Mouse (Mus musculus): Measurements from ENCODE around the gene Tmem268. TPM values are rescaled to one million over a fixed set of nuclear protein-coding genes. Genes with fewer than 3 reads are reported as not detected.

The Tmem268 gene
- total RNA-seq, 2 experiments from 2014 or later, result 10.8 to 14.2 TPM

- DNase-seq (ENCODE audit: low spot score in 2 of 2), result no peak
Observed at GRCm38 (mm10) chr4:63595259-63595658, 36.7 kb downstream of the Tmem268 start.

GRCm38 (mm10) chr4:63596010-63596409 is 37.4 kb downstream of the Tmem268 start:
- no peak for DNase-seq (ENCODE audit: low spot score in 2 of 2)

- DNase-seq (ENCODE audit: low spot score in 2 of 2), result no peak
Observed at GRCm38 (mm10) chr4:63600786-63601185, 42.2 kb downstream of the Tmem268 start.

DNA sequence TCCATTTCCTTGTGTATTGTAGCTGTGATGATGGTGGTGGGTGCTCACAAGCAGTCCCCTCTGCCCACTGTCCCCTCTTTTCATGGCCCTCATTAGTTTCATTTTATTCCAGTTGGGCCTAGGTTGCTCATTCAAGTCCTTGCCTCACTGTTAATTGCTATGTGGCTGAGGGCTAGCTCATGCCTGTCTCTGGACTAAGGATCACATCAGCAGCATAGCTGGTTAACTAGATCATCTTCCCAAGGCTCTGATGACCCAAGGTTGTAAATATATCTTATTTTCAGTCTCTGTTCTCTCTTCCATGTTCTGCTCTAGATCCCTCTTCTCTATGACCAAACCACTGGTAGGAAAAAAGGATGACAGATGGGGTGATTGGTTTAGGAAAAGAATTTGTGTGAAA is 42.7 kb downstream of the Tmem268 start:
- DNase-seq (ENCODE audit: low spot score in 2 of 2), result no peak

- no peak for DNase-seq (ENCODE audit: low spot score in 2 of 2)
Observed at GRCm38 (mm10) chr4:63604945-63605344, 46.4 kb downstream of the Tmem268 start, which contains the start of gene Gm11213. TSS of gene Gm11213 (minus strand) at chr4:63605261.

DNA sequence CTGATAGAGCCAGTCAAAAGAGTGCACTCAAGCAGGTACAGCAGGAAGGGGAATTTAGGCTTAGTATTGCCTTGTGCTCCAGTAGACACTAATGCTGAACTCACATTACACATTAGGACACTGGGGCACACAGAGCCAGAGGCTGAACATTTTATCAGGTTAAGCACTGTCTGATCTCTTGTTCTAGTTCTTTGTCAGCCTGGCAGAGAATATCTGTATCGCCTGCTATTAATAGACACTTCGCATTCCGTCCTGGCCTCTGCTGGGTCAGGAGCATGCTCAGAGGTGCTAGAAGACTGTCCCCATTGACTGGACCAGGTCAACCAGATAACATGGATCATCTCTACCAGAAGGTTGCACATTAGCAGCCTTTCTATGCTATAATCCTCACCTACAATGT is 47.0 kb downstream of the Tmem268 start:
- DNase-seq (ENCODE audit: low spot score in 2 of 2), result no peak

DNA sequence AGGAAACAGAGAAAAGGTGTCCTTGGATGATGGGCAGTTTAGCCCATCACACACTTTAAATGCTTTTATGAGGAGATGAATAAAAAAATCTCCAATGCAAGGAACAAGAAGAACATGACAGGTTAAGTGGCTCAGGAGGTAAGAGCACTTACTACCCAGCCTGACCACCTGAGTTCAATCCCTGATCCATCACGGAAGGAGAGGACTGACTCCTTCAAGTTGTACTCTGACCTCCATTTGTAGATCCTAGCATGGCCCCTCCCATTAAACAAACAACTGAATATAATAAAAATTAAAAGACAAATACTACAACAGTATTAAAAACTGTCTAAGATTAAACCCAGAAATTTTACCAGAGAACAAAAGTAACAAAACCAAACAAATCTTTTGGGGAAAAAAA is 47.4 kb downstream of the Tmem268 start:
- DNase-seq (ENCODE audit: low spot score in 2 of 2), result no peak

DNA sequence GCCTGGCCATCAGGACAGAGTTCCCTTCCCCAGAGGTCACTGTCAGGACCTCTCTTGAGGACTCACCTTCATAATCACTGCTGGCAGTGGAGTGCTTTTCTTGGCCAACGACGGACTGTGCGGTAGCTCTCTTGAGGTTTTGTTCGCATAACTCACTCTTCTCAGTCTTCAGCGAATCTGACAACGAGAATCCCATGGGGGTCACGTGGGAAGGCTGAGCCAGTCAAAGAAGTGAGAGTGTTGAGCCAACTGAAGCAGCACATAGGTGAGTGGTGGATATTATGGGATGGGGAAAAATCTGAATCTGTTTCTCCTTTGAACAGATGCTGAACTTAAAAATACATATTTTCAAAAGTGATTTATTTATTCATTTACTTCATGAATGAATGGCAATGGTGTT is 49.8 kb downstream of the Tmem268 start:
- DNase-seq (ENCODE audit: low spot score in 2 of 2), result no peak

DNA sequence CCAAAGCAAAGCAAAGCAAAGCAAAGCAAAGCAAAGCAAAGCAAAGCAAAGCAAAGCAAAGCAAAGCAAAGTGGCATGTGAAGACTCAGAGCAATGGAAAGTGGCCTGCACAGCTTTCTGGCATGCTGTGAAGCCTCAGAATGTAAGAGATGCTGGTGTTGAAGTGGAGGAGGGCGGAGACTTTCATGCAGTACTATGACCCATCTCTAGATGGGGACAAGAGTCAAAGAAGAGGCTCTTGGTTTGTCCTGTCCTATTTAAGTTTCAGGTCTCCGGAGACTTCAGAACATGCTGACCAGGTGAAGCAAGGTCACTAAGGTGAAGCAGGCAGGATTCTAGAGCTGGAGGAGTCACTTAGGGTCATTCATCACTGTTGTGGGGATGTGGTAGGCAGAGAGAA is 63.3 kb downstream of the Tmem268 start:
- no peak for DNase-seq (ENCODE audit: low spot score in 2 of 2)

- DNase-seq (ENCODE audit: low spot score in 2 of 2), result no peak
Observed at GRCm38 (mm10) chr4:63622378-63622835, 63.8 kb downstream of the Tmem268 start, which contains the start of gene Tex48. TSS of gene Tex48 (minus strand) at chr4:63622428.

GRCm38 (mm10) chr4:63625563-63626080 is 67.0 kb downstream of the Tmem268 start:
- no peak for DNase-seq (ENCODE audit: low spot score in 2 of 2)

GRCm38 (mm10) chr4:63627111-63627510 is 68.5 kb downstream of the Tmem268 start:
- no peak for DNase-seq (ENCODE audit: low spot score in 2 of 2)

GRCm38 (mm10) chr4:63633181-63633580 is 74.6 kb downstream of the Tmem268 start:
- DNase-seq (ENCODE audit: low spot score in 2 of 2), result no peak

Other genes starting within 250 kb of the Tmem268 start
- gene Orm1, start 214.2 kb upstream of the Tmem268 start, total RNA-seq (2021), result 1 to 10 TPM; 1.2 to 1.6 TPM
- gene Orm3, start 202.6 kb upstream of the Tmem268 start, total RNA-seq (2021), result 1 to 10 TPM; 1.5 to 2.1 TPM
- under 1 TPM in 1 of 2 experiments, not detected in 1; 0.59 TPM for gene Orm2, start 196.3 kb upstream of the Tmem268 start, total RNA-seq (2021)
- gene Akna, start 155.4 kb upstream of the Tmem268 start, total RNA-seq (2021), result 1 to 10 TPM; 7.8 to 9.1 TPM
- gene Whrn, start 62.8 kb upstream of the Tmem268 start, total RNA-seq (2021), result 10 to 100 TPM; 22.6 to 26.4 TPM
- 100 to 1,000 TPM; 148 TPM for gene Atp6v1g1, start 14.0 kb upstream of the Tmem268 start, total RNA-seq (2021)
- not detected for gene Gm11213, start 46.5 kb downstream of the Tmem268 start, total RNA-seq (2021)
- not detected for gene Tex48, start 63.6 kb downstream of the Tmem268 start, total RNA-seq (2021)
- gene Gm11214, start 104.6 kb downstream of the Tmem268 start, total RNA-seq (2021), result not detected
- gene Tnfsf15, start 186.3 kb downstream of the Tmem268 start, total RNA-seq (2021), result under 1 TPM; 0.17 to 0.39 TPM

Measured in adrenal gland, postnatal 4 days (tissue).